Mouse (Mus musculus): ENCODE measurements around the gene Krtap19-4. TPM values are rescaled to one million over a fixed set of nuclear protein-coding genes. Genes with fewer than 3 reads are reported as not detected.

The Krtap19-4 gene
- polyA plus RNA-seq (2015; fragmentation: Nextera tagmentation; extraction: Ambion mirVana) = not detected in 2 replicates

- TF ChIP-seq CTCF (IDR thresholded peaks at IDR 0.05) (no peak), EP300 (IDR thresholded peaks at IDR 0.05) (no peak)
- Histone ChIP-seq H3K27ac (ENCODE audit: low read length) (no peak within 1 kb of the TSS), H3K27me3 (replicated peaks; ENCODE audit: insufficient read depth, low read length) (no peaks in the 10 kb centered on the region), H3K9ac (replicated peaks; ENCODE audit: low read depth) (no peak within 1 kb of the TSS), H3K4me2 (replicated peaks; ENCODE audit: low read depth, low read length) (no peak within 1 kb of the TSS), H3K9me3 (ENCODE audit: low read length) (no peaks in the 10 kb centered on the region), H3K36me3 (ENCODE audit: insufficient read depth, low read length) (no peaks in the 10 kb centered on the region), H3K4me1 (ENCODE audit: insufficient read depth, low read depth, low read length) (no peaks in the 10 kb centered on the region), H3K4me3 (ENCODE audit: low read depth, low read length) (no peak within 1 kb of the TSS)
- DNase-seq (ENCODE audit: low spot score) (no peak), ATAC-seq (no peak)
- whole genome bisulfite sequencing = 85% methylated on average over 5 of the region's 5 CpGs
Observed at GRCm38 (mm10) chr16:88884989-88885388, at the start of gene Krtap19-4. Krtap19-4 (minus strand) TSS chr16:88885089.

GRCm38 (mm10) chr16:88932165-88932564 is 47.3 kb upstream of the Krtap19-4 start, which contains the start of gene Krtap19-9b:
Krtap19-9b (minus strand) TSS chr16:88932265.
- no peak within 1 kb of the TSS for H3K4me3 ChIP-seq (ENCODE audit: low read depth, low read length)
- H3K27me3 ChIP-seq (replicated peaks; ENCODE audit: insufficient read depth, low read length) = no peaks in the 10 kb centered on the region
- 80% methylated on average over 3 of the region's 3 CpGs for WGBS
- no peak for TF ChIP-seq CTCF (IDR thresholded peaks at IDR 0.05)
- no peak for TF ChIP-seq EP300 (IDR thresholded peaks at IDR 0.05)
- H3K9me3 ChIP-seq (ENCODE audit: low read length) = no peaks in the 10 kb centered on the region
- H3K4me2 ChIP-seq (replicated peaks; ENCODE audit: low read depth, low read length) = no peak within 1 kb of the TSS
- ATAC-seq (no peak), DNase-seq (ENCODE audit: low spot score) (no peak)
- no peak within 1 kb of the TSS for H3K27ac ChIP-seq (ENCODE audit: low read length)
- H3K9ac ChIP-seq (replicated peaks; ENCODE audit: low read depth) = no peak within 1 kb of the TSS
- H3K4me1 ChIP-seq (ENCODE audit: insufficient read depth, low read depth, low read length) = no peaks in the 10 kb centered on the region
- H3K36me3 ChIP-seq (ENCODE audit: insufficient read depth, low read length) = no peaks in the 10 kb centered on the region

GRCm38 (mm10) chr16:88896357-88896756 is 11.5 kb upstream of the Krtap19-4 start, which contains the start of gene Krtap19-5:
Krtap19-5 (minus strand) TSS chr16:88896457.
- H3K27ac ChIP-seq (ENCODE audit: low read length) = no peak within 1 kb of the TSS
- WGBS = 84% methylated on average over 6 of the region's 6 CpGs
- no peak within 1 kb of the TSS for H3K4me3 ChIP-seq (ENCODE audit: low read depth, low read length)
- H3K36me3 ChIP-seq (ENCODE audit: insufficient read depth, low read length) = no peaks in the 10 kb centered on the region
- TF ChIP-seq EP300 (IDR thresholded peaks at IDR 0.05) = no peak
- TF ChIP-seq CTCF (IDR thresholded peaks at IDR 0.05) = no peak
- DNase-seq (ENCODE audit: low spot score) (no peak), ATAC-seq (no peak)
- H3K27me3 ChIP-seq (replicated peaks; ENCODE audit: insufficient read depth, low read length) = no peaks in the 10 kb centered on the region
- no peaks in the 10 kb centered on the region for H3K4me1 ChIP-seq (ENCODE audit: insufficient read depth, low read depth, low read length)
- H3K9me3 ChIP-seq (ENCODE audit: low read length) = no peaks in the 10 kb centered on the region
- no peak within 1 kb of the TSS for H3K4me2 ChIP-seq (replicated peaks; ENCODE audit: low read depth, low read length)
- H3K9ac ChIP-seq (replicated peaks; ENCODE audit: low read depth) = no peak within 1 kb of the TSS

GRCm38 (mm10) chr16:88886870-88887269 is 2.0 kb upstream of the Krtap19-4 start:
- DNase-seq (ENCODE audit: low spot score) (no peak), ATAC-seq (no peak)
- Histone ChIP-seq H3K9me3 (ENCODE audit: low read length) (no peaks in the 10 kb centered on the region), H3K4me3 (ENCODE audit: low read depth, low read length) (no peak overlapping the region), H3K4me2 (replicated peaks; ENCODE audit: low read depth, low read length) (no peak overlapping the region), H3K27me3 (replicated peaks; ENCODE audit: insufficient read depth, low read length) (no peaks in the 10 kb centered on the region), H3K9ac (replicated peaks; ENCODE audit: low read depth) (no peak overlapping the region), H3K27ac (ENCODE audit: low read length) (no peak overlapping the region), H3K4me1 (ENCODE audit: insufficient read depth, low read depth, low read length) (no peaks in the 10 kb centered on the region), H3K36me3 (ENCODE audit: insufficient read depth, low read length) (no peaks in the 10 kb centered on the region)
- TF ChIP-seq EP300 (IDR thresholded peaks at IDR 0.05) = no peak
- TF ChIP-seq CTCF (IDR thresholded peaks at IDR 0.05) = no peak
- WGBS = 68% methylated on average over 6 of the region's 6 CpGs

GRCm38 (mm10) chr16:88877938-88878337 is 7.0 kb downstream of the Krtap19-4 start, which contains the start of gene Krtap19-3:
Krtap19-3 (minus strand) TSS chr16:88878038.
- no peak for TF ChIP-seq EP300 (IDR thresholded peaks at IDR 0.05)
- no peak for TF ChIP-seq CTCF (IDR thresholded peaks at IDR 0.05)
- WGBS = 70% methylated on average over 2 of the region's 2 CpGs
- ATAC-seq (no peak), DNase-seq (ENCODE audit: low spot score) (no peak)
- no peak within 1 kb of the TSS for H3K4me2 ChIP-seq (replicated peaks; ENCODE audit: low read depth, low read length)
- H3K9ac ChIP-seq (replicated peaks; ENCODE audit: low read depth) = no peak within 1 kb of the TSS
- H3K9me3 ChIP-seq (ENCODE audit: low read length) = no peaks in the 10 kb centered on the region
- H3K27me3 ChIP-seq (replicated peaks; ENCODE audit: insufficient read depth, low read length) = no peaks in the 10 kb centered on the region
- H3K4me3 ChIP-seq (ENCODE audit: low read depth, low read length) = no peak within 1 kb of the TSS
- no peak within 1 kb of the TSS for H3K27ac ChIP-seq (ENCODE audit: low read length)
- H3K36me3 ChIP-seq (ENCODE audit: insufficient read depth, low read length) = no peaks in the 10 kb centered on the region
- H3K4me1 ChIP-seq (ENCODE audit: insufficient read depth, low read depth, low read length) = no peaks in the 10 kb centered on the region

- H3K36me3 ChIP-seq (ENCODE audit: insufficient read depth, low read length) = no peaks in the 10 kb centered on the region
- H3K4me2 ChIP-seq (replicated peaks; ENCODE audit: low read depth, low read length) = no peak within 1 kb of the TSS
- no peaks in the 10 kb centered on the region for H3K9me3 ChIP-seq (ENCODE audit: low read length)
- H3K27me3 ChIP-seq (replicated peaks; ENCODE audit: insufficient read depth, low read length) = no peaks in the 10 kb centered on the region
- no peak for TF ChIP-seq EP300 (IDR thresholded peaks at IDR 0.05)
- TF ChIP-seq CTCF (IDR thresholded peaks at IDR 0.05) = no peak
- H3K4me1 ChIP-seq (ENCODE audit: insufficient read depth, low read depth, low read length) = no peaks in the 10 kb centered on the region
- no peak for DNase-seq (ENCODE audit: low spot score)
- no peak for ATAC-seq
- WGBS = 94% methylated on average over 3 of the region's 3 CpGs
- H3K9ac ChIP-seq (replicated peaks; ENCODE audit: low read depth) = no peak within 1 kb of the TSS
- no peak within 1 kb of the TSS for H3K4me3 ChIP-seq (ENCODE audit: low read depth, low read length)
- no peak within 1 kb of the TSS for H3K27ac ChIP-seq (ENCODE audit: low read length)
Observed at GRCm38 (mm10) chr16:88874169-88874568, 10.7 kb downstream of the Krtap19-4 start, which contains the start of gene Krtap19-2. Krtap19-2 (minus strand) TSS chr16:88874269.

GRCm38 (mm10) chr16:88869311-88869710 is 15.6 kb downstream of the Krtap19-4 start, which contains the start of gene Krtap19-1:
Krtap19-1 (minus strand) TSS chr16:88869411.
- TF ChIP-seq EP300 (IDR thresholded peaks at IDR 0.05) = no peak
- no peak for TF ChIP-seq CTCF (IDR thresholded peaks at IDR 0.05)
- H3K36me3 ChIP-seq (ENCODE audit: insufficient read depth, low read length) = no peaks in the 10 kb centered on the region
- H3K4me1 ChIP-seq (ENCODE audit: insufficient read depth, low read depth, low read length) = no peaks in the 10 kb centered on the region
- H3K9me3 ChIP-seq (ENCODE audit: low read length) = no peaks in the 10 kb centered on the region
- no peaks in the 10 kb centered on the region for H3K27me3 ChIP-seq (replicated peaks; ENCODE audit: insufficient read depth, low read length)
- H3K27ac ChIP-seq (ENCODE audit: low read length) = no peak within 1 kb of the TSS
- WGBS = 78% methylated on average over 6 of the region's 6 CpGs
- DNase-seq (ENCODE audit: low spot score) (no peak), ATAC-seq (no peak)
- H3K4me3 ChIP-seq (ENCODE audit: low read depth, low read length) = no peak within 1 kb of the TSS
- no peak within 1 kb of the TSS for H3K9ac ChIP-seq (replicated peaks; ENCODE audit: low read depth)
- no peak within 1 kb of the TSS for H3K4me2 ChIP-seq (replicated peaks; ENCODE audit: low read depth, low read length)
